Mouse (Mus musculus) heart, embryonic 13.5 days (tissue): ENCODE results near the gene Lhfp. TPM values are rescaled to one million over a fixed set of nuclear protein-coding genes. Genes with fewer than 3 reads are reported as not detected.
"Not testable (repeated sequence)": the region's sequence is repeated elsewhere in the genome, so short reads cannot be mapped to it uniquely, and the experiment has no call there.

Source experiments
- ATAC-seq: fragments of 200-750 bp; cut with Nextera tagmentation; 2 replicates; pipeline ENCODE4 v1.8.0; 2017; ENCODE audit warnings: moderate TSS enrichment; ENCODE audit not compliant: insufficient number of reproducible peaks, low FRiP score, low TSS enrichment; ENCODE audit errors: extremely low read depth
- H3K27ac ChIP-seq: fragments of 300-500 bp; sonication (generic); replicated peaks from 2 replicates; pipeline ENCODE4 v1.5.1; 2015; ENCODE audit warnings: moderate library complexity, mild to moderate bottlenecking, inconsistent platforms
- H3K27me3 ChIP-seq: fragments of 300-500 bp; sonication (generic); replicated peaks from 2 replicates; pipeline ENCODE4 v1.6.1; 2015; ENCODE audit warnings: mild to moderate bottlenecking, inconsistent platforms
- H3K36me3 ChIP-seq: fragments of 300-500 bp; sonication (generic); 2 replicates; pipeline ENCODE4 v1.6.1; 2015; ENCODE audit warnings: mild to moderate bottlenecking, inconsistent platforms
- H3K4me1 ChIP-seq: fragments of 300-500 bp; sonication (generic); 2 replicates; pipeline ENCODE4 v1.6.1; 2015; ENCODE audit warnings: inconsistent platforms
- H3K4me2 ChIP-seq: fragments of 300-500 bp; sonication (generic); 2 replicates; pipeline ENCODE4 v1.6.1; 2015; ENCODE audit warnings: inconsistent platforms, mild to moderate bottlenecking, moderate library complexity
- H3K4me3 ChIP-seq: fragments of 300-500 bp; sonication (generic); 2 replicates; pipeline ENCODE4 v1.5.1; 2015; ENCODE audit warnings: moderate library complexity, mild to moderate bottlenecking, inconsistent platforms
- H3K9ac ChIP-seq: fragments of 300-500 bp; sonication (generic); 2 replicates; pipeline ENCODE4 v1.6.1; 2015; ENCODE audit warnings: inconsistent platforms, mild to moderate bottlenecking, moderate library complexity
- H3K9me3 ChIP-seq: fragments of 300-500 bp; sonication (generic); 2 replicates; pipeline ENCODE4 v1.6.1; 2016; ENCODE audit warnings: inconsistent platforms
- WGBS: fragments of 180-500 bp; shearing (Covaris S2); methylation state at CpG from one replicate; pipeline ENCODE4 v1.1.7; 2015; ENCODE audit warnings: mixed read lengths; 5-methylcytosine and 5-hydroxymethylcytosine counted together
- polyA plus RNA-seq: library from polyadenylated mRNA; unstranded; fragments of >200 nt; fragmentation: Nextera tagmentation; extraction: Ambion mirVana; gene quantifications from 2 replicates; pipeline ENCODE4 v1.2.1, GENCODE M21; 2015

Gene Lhfp
- polyA plus RNA-seq, 1 experiment from 2014 or later: 82.7 TPM

DNA sequence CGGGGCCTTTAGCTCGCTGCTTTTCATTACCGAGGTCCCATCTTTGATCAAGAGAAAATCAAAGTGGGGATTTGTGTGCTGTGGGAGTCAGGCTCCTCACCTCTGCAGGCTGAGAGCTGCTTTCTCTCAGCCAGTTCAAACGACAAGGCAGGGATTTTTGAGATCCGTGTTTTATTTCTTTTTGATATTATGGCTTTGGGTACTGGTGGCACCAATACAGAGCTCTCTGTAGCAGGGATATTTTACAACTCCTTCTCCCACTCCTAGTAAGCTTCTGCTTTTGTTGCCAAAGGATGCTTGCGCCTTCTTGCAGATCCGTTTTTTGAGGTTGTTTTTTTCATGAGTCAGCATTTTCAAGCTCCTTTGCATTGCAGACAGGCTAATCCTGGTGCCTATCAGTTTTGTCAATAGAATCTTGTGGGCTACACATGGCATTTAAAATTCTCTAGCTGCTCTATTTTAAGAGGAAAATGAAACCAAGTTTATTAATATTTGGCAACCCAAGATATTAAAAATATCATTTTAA, 172.5 kb downstream of the Lhfp start:
- Histone ChIP-seq H3K36me3 (0 out of 2 replicates have a peak, but pooled peaks cover 5% of the 10 kb centered on the region), H3K4me3 (no peak overlapping the region), H3K27ac (no peak overlapping the region; the same call in 1 of the 2 replicates), H3K9me3 (no peaks in the 10 kb centered on the region), H3K4me2 (no peak overlapping the region), H3K27me3 (no peaks in the 10 kb centered on the region), H3K4me1 (peaks cover 53% of the 10 kb centered on the region), H3K9ac (no peak overlapping the region)
- WGBS: 57% methylated on average over 7 of the region's 7 CpGs
- ATAC-seq: no peak

DNA sequence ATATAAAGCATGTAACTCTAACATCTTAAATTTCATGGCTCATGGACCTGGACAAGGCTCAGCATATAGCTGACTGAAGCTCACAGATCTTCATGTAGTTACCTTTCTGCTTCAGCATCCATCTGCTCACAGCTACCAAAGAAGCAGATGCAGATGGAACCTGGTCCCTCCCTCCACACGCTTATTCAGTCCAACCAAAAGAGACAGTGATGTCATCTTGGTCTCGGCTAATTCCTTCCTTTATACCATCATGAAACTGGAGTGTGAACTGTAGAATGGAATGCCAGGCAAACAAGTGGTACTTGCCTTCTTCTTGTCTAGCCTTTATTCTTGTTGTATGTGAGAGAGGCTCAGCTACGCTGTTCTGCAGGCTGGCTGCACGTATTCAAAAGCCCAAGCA, 173.1 kb downstream of the Lhfp start:
- 69% methylated on average over 4 of the region's 4 CpGs for WGBS
- no peak overlapping the region for H3K4me3 ChIP-seq
- no peak overlapping the region for H3K4me2 ChIP-seq
- no peak overlapping the region for H3K27ac ChIP-seq
- H3K4me1 ChIP-seq: peaks cover 51% of the 10 kb centered on the region
- no peak for ATAC-seq
- H3K36me3 ChIP-seq: 0 out of 2 replicates have a peak, but pooled peaks cover 5% of the 10 kb centered on the region
- H3K9me3 ChIP-seq: no peaks in the 10 kb centered on the region
- H3K27me3 ChIP-seq: no peaks in the 10 kb centered on the region
- H3K9ac ChIP-seq: no peak overlapping the region

DNA sequence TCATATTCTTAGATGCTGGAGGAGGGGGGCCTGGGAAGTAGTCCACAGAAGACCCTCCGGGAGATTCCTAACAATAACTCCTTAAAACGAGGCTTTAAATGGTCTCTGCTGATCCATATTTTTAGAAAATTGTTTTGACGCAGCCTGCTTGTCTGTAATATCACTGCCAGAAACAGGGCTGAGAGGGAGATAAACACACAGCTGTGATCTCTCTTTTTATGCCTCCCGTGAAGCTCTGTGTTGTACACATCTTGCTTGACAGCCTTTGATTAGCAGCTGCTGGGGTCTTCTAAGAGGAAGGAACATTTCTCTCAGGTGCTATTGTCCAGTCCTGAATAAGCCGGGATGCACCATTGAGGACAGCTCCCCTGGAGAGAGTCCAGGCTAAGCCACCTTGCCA, 176.4 kb downstream of the Lhfp start:
- Histone ChIP-seq H3K36me3 (0 out of 2 replicates have a peak, but pooled peaks cover 5% of the 10 kb centered on the region), H3K9me3 (no peaks in the 10 kb centered on the region), H3K4me1 (peaks cover 52% of the 10 kb centered on the region), H3K9ac (no peak overlapping the region), H3K4me2 (no peak overlapping the region), H3K27ac (no peak overlapping the region), H3K27me3 (no peaks in the 10 kb centered on the region), H3K4me3 (no peak overlapping the region)
- ATAC-seq: no peak
- 51% methylated on average over 5 of the region's 5 CpGs for WGBS

DNA sequence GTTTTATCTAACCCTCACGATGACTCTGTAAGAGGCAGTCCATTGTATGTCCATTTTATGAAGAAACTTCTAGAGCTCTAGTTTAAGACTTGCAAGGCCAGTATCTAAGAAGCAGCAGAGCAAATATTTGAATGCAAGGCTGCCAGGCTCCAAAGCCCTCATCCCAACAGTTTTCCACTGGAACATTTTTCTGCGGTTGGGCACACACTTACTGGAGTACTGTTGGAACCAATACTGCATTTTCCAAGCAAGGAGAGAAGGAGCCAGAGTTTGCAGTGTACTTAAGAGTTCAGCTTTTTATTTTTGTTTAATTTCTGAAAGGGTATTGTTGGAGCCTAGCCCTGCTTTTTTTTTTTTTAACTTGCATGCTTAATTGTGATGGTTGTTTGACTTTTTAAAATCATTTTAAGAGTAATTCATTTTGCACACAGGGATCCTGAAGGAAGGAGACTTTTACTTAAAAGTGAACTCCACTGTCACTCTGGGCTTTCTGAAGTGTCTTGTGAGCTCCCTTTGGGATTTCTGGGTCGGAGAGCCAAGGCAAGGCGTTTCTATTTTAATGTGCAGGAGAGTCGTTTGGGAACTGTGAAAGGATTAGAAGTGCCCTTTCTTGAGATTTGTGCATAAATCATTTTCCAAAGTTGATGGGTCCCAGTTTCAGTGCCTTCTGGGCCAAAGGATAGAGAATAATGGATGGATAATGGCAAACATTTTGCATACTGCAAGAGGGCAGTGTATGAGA, 180.4 kb downstream of the Lhfp start:
- H3K4me2 ChIP-seq: no peak overlapping the region
- no peak for ATAC-seq
- 50% methylated on average over 5 of the region's 5 CpGs for WGBS

DNA sequence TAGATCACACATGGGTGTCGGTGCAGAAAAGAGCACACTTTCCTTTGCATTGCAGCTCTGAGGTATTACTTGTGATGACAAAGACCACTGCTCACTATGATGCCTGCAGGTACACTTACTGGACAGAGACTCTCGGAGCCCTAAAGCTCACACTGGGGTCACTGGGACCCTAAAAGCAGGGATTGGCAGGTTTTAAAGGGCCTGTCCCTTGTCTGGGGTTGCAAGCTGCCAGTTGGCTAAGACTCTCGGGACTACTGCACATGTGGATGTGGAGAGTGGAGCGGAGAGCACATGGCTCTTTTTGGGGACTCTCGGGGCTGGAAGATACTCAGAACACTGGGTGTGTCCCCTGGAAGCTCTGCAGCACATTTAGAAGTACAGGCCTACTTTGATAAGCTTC, 182.8 kb downstream of the Lhfp start:
- peaks cover 79% of the 10 kb centered on the region for H3K4me1 ChIP-seq
- no peak overlapping the region for H3K4me2 ChIP-seq
- H3K36me3 ChIP-seq: no peaks in the 10 kb centered on the region
- WGBS: 70% methylated on average over 5 of the region's 5 CpGs
- H3K27me3 ChIP-seq: no peaks in the 10 kb centered on the region
- ATAC-seq: no peak
- no peak overlapping the region for H3K9ac ChIP-seq
- no peak overlapping the region for H3K4me3 ChIP-seq
- H3K27ac ChIP-seq: no peak overlapping the region
- H3K9me3 ChIP-seq: no peaks in the 10 kb centered on the region

More for the DNA sequence above, 180.4 kb downstream of the Lhfp start:
- Histone ChIP-seq H3K9me3 (no peaks in the 10 kb centered on the region), H3K36me3 (0 out of 2 replicates have a peak, but pooled peaks cover 5% of the 10 kb centered on the region), H3K27ac (peak overlapping the region; percentile 54), H3K9ac (0 out of 2 replicates have a peak overlapping the region, but pooled peaks have one; percentile 1), H3K4me1 (peaks cover 75% of the 10 kb centered on the region), H3K27me3 (no peaks in the 10 kb centered on the region), H3K4me3 (no peak overlapping the region)

DNA sequence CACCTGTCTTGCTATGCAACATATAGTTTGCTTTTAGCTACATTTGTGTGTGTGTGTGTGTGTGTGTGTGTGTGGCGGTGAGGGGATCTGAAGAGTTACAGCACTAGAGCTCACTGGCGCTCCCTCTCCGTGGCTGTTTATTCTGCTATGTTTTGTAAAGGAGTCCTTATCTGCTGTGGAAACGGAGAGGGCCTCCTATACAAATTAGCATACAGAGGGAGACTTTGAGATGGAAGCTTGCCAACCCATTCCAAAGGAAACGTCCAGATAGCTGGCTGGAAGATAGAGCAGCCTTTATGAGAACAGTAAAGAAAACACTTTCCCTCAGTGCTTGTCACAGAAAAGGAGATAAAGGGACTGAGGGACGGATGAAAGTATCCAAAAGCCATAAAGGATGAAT, 184.4 kb downstream of the Lhfp start:
- H3K36me3 ChIP-seq: no peaks in the 10 kb centered on the region
- H3K9ac ChIP-seq: no peak overlapping the region

DNA sequence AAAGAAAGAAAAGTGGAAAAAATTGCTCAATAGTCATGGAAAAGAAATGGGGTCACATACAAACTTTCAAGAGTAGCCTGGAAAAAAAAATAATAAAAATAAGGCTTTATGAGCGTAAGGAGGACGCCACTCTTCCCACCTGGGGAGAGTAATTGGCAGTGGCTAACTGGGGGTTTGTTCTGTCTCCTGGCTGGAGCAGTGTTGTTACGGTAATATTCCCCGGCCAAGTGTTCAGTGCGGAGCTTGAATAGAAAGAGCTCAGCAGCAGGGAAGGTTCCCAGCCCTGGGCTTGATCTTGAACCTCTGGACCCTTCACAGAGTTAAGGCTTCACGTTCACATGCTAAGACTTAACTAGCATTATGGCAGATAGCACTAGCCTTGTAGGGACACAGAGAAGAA, 184.9 kb downstream of the Lhfp start:
- ATAC-seq: no peak
- peak overlapping the region; percentile 44 for H3K4me2 ChIP-seq
- H3K27me3 ChIP-seq: no peaks in the 10 kb centered on the region
- peaks cover 77% of the 10 kb centered on the region for H3K4me1 ChIP-seq
- H3K36me3 ChIP-seq: no peaks in the 10 kb centered on the region
- H3K9ac ChIP-seq: no peak overlapping the region
- 52% methylated on average over 6 of the region's 6 CpGs for WGBS
- H3K4me3 ChIP-seq: no peak overlapping the region
- H3K27ac ChIP-seq: peak overlapping the region; percentile 91
- no peaks in the 10 kb centered on the region for H3K9me3 ChIP-seq

More for the DNA sequence above, 184.4 kb downstream of the Lhfp start:
- ATAC-seq: peak; percentile 71
- no peaks in the 10 kb centered on the region for H3K9me3 ChIP-seq
- peaks cover 78% of the 10 kb centered on the region for H3K4me1 ChIP-seq
- H3K27me3 ChIP-seq: no peaks in the 10 kb centered on the region
- H3K4me3 ChIP-seq: no peak overlapping the region
- H3K27ac ChIP-seq: peak overlapping the region; percentile 91
- WGBS: 9% methylated on average over 6 of the region's 6 CpGs
- H3K4me2 ChIP-seq: peak overlapping the region; percentile 44

DNA sequence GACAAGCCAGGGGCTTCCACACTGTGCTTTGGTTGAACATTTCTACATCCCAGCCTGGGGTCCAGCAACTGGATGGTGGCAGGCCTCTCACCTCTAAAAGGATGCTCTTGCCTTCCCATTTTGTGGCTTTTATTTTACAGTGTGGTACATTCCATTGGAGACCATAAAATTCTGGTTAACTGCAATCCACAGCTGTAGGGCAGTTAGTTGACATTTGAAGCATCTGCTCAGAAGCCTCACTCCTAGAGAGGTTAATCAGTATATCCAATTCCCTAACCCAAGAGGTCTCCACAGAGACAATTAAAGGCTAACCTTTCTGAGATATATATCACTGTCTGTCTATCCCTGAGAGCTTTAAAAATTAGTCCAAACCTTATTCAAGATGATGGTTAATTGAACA, 186.5 kb downstream of the Lhfp start:
- no peaks in the 10 kb centered on the region for H3K9me3 ChIP-seq
- no peak overlapping the region for H3K9ac ChIP-seq
- peaks cover 2% of the 10 kb centered on the region; the same call in 1 of the 2 replicates for H3K36me3 ChIP-seq
- H3K4me1 ChIP-seq: peaks cover 67% of the 10 kb centered on the region
- H3K27me3 ChIP-seq: no peaks in the 10 kb centered on the region
- no peak overlapping the region for H3K27ac ChIP-seq
- no peak overlapping the region for H3K4me2 ChIP-seq
- no peak overlapping the region for H3K4me3 ChIP-seq
- ATAC-seq: no peak

DNA sequence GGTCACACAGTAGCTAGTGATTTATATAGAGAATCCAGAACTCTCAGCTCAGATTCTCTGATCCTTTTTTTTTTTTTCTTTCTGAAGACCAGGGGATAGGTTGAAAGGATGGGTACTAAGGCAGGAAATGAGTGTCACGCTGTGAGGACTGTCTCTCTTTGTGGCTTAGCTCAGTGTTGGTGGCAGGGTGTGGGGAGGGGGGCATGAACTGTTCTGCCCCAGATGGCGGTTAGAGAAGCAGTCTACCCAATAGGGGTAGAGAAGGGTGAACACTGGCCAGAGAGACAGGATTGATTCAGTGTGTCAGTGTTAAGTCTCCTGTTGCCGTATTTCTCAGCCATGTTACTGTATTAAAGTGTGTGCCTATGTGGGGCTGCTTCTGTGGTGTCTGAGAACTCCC, 189.2 kb downstream of the Lhfp start:
- Histone ChIP-seq H3K4me1 (peaks cover 48% of the 10 kb centered on the region), H3K4me3 (no peak overlapping the region), H3K4me2 (no peak overlapping the region), H3K9me3 (no peaks in the 10 kb centered on the region), H3K9ac (no peak overlapping the region), H3K27me3 (no peaks in the 10 kb centered on the region), H3K36me3 (peaks cover 10% of the 10 kb centered on the region; the same call in 1 of the 2 replicates), H3K27ac (peak overlapping the region; percentile 54)
- no peak for ATAC-seq
- 68% methylated on average over 3 of the region's 3 CpGs for WGBS

DNA sequence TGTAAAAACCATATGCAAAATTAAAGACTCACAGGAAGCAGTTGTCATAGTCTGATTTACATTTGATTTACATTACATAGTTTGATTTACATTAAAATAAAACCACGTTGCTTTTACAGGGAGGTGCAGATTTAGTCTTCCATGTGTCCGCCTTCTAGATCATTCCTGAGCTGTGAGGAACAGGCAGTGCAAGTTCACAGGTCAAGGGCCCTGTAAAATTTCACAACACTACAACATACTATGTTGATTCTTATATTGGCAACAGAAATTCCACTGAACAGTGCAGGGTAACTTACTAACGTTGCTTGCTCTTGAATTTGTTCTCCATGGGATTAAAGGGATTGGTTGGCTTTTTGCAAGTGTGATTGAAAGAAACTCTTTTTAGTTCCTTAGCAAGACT, 189.8 kb downstream of the Lhfp start:
- Histone ChIP-seq H3K4me3 (no peak overlapping the region), H3K36me3 (peaks cover 15% of the 10 kb centered on the region), H3K27ac (peak overlapping the region; percentile 57; the same call in 1 of the 2 replicates), H3K9me3 (no peaks in the 10 kb centered on the region), H3K4me1 (peaks cover 48% of the 10 kb centered on the region), H3K4me2 (no peak overlapping the region), H3K27me3 (no peaks in the 10 kb centered on the region), H3K9ac (no peak overlapping the region)
- no peak for ATAC-seq
- WGBS: 59% methylated on average over 3 of the region's 3 CpGs

DNA sequence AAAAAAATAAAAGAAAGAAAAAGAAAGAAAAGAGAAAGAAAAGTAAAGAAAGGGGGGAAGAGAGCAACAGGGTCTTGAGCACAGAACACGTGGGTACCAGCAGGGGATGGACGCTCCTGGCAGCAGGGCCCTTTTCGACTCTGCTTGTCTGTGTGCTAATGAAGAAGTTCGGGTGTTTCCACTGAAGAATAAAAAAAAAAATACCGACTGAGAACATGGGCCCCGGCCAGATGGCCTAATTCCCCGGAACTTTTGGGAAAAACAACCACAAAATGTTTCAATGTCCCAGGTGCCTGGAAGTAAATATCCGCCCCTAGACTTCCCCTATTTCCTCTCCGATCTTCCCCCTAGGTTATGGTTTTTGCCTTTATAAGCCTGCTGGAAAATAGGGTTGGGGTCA, 191.1 kb downstream of the Lhfp start:
- H3K27ac ChIP-seq, H3K4me2 ChIP-seq, H3K9ac ChIP-seq, H3K4me3 ChIP-seq, H3K27me3 ChIP-seq, H3K9me3 ChIP-seq, ATAC-seq: not testable (repeated sequence)
- Histone ChIP-seq H3K36me3 (peaks cover 16% of the 10 kb centered on the region), H3K4me1 (peaks cover 37% of the 10 kb centered on the region)
- WGBS: 81% methylated on average over 9 of the region's 9 CpGs

DNA sequence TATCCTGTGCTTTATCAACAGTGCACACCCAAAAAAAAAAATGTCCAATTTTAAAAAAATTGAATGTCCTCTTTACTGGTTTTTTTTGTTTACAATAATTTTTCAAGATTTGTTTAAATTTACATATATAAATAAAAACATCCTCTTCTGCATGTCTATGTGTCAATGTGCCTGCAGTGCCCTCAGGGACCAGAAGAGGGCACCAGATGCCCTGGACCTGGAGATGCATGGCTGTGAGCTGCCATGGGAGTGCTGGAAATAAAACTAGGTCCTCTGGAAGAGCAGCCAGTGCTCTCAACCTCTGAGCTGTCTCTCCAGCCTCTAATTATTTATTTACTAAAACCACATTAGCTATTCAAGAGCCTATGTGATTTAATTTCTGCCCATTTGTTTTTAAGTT, 193.4 kb downstream of the Lhfp start:
- Histone ChIP-seq H3K27ac (no peak overlapping the region), H3K4me1 (peaks cover 32% of the 10 kb centered on the region), H3K36me3 (peaks cover 20% of the 10 kb centered on the region), H3K9me3 (no peaks in the 10 kb centered on the region), H3K27me3 (no peaks in the 10 kb centered on the region), H3K4me2 (no peak overlapping the region), H3K4me3 (no peak overlapping the region), H3K9ac (no peak overlapping the region)
- no peak for ATAC-seq
